Mouse (Mus musculus) E14TG2a.4 (cell line): ENCODE measurements around the gene Inha.

Experiments used
- CTCF ChIP-seq: conservative IDR thresholded peaks from 2 replicates; pipeline ENCODE4 v1.5.1; 2014; ENCODE audit warnings: low read length
- NANOG ChIP-seq: IDR thresholded peaks from 2 replicates; pipeline ENCODE4 v1.6.1; 2014; ENCODE audit warnings: borderline replicate concordance, low read length, mixed read lengths
- POU5F1 ChIP-seq: IDR thresholded peaks from 2 replicates; pipeline ENCODE4 v1.6.1; 2014; ENCODE audit warnings: low read length, borderline replicate concordance

GRCm38 (mm10) chr1:75544351-75544750 is 37.5 kb downstream of the Inha start:
- TF ChIP-seq CTCF (no peak), POU5F1 (no peak), NANOG (no peak)
